Mouse (Mus musculus) adrenal gland, adult (tissue): Measurements from ENCODE around the gene Gm49661.

Experiments
- DNase-seq, 2 experiments: peaks; one replicate each; pipeline ENCODE4 v3.0.0; 2022 to 2023; ENCODE audit warnings: low spot score in 1 of 2; ENCODE audit not compliant: inconsistent age in 2 of 2

Gene Gm49661

DNA sequence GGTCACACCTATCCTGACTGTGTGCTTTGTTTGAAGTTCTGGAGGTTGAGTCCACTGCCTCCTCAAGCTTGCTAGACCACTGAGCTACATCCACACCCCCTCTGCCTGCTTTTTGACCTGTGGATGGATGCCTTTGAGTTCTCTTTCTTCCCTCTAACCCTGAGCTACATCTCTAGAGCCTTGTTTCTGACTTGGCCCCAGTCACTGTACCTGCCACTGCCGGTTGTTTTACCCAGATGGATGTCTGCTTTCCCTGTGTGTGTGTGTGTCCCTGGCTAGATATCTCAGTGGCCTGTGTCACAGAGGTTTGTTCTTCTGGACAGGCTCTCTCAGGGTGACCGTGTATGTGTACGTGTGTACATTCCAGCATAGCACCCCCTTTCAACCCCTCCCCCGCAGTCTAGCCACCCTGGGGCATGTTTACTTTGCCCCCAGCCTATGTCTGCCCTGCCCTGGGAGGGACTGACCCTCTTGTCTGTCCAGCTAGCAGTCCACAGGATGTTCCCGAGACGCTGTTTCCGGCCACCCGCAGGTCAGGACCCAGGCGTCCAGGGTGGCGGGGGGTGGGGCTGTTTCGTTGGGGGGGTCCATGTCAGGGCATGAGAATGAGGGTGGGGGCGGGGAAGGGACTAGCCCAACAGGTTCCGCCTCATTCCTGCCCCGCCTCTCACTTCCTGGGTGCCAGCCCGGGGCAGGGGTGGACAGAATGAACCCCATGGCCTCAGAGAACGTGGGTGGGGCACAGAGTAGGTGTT is 15.2 kb upstream of the Gm49661 start:
- peak; percentile 68 to 83 for DNase-seq

DNA sequence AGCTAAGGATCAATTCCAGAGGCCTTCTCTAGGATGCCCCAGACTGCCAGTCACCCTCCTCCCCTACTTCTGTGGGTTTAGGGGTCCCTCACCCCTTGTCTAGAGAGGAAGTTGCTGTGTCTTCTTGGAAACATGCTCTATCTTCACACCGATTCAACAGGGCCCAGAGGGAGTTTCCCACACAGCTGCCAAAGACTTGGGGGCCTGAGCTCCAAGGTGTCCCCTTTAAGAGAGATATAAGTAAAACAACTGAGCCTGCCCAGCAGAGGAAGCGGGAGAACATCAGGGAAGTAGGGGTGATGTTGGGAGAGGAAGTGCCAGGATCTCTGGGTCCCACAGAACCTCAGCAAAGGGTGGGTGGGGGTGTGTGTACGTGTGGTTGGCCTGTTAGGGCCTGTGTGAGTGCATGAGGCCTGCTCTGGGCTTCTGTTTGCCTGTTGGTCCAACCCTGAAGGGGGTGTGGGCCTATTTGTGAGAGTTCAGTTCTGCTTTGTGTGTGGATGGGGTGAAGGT is 13.3 kb upstream of the Gm49661 start:
- peak in 1 of 2 experiments; percentile 52 for DNase-seq

DNA sequence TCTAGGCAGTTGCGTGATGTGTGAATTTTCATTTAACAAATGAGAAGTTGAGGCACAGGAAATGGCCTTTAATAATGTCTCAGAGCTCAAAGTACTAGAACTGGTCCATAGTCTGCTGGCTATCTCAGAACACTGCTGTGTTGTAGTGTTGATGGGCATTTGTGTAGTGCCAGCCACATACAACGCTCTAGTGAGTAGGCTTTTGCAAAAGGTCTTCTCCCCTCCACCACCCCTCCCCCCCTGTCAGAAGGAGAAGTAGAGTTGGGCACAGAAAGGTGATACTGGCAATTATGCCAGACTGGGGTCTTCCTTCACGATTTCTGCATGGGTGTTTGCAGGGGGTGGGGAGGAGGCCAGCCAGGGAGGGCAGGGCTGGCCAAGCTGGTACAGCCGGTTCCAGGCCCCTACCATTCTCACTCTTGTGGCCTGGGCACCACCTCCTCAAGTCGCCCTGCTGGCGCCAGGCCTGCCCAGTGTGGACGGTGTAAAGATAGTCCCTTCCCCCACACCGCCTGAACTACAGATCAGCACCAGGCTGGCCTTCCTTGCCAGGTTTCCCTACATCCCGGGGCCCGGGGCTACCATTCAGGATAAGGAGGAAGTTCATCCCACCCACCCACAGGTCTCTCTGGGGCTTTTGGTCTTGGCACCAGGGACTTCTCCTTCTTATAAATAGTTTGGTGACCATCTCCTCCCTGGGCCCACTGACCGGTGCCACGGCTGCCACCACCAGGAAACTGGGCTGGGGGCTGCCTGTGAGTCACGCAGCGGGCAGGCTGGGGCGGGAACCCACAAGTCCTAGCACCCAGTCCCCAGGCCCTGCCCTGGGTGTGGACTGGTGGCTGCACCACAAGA is 12.6 kb upstream of the Gm49661 start:
- peak; percentile 37 to 60 for DNase-seq

DNA sequence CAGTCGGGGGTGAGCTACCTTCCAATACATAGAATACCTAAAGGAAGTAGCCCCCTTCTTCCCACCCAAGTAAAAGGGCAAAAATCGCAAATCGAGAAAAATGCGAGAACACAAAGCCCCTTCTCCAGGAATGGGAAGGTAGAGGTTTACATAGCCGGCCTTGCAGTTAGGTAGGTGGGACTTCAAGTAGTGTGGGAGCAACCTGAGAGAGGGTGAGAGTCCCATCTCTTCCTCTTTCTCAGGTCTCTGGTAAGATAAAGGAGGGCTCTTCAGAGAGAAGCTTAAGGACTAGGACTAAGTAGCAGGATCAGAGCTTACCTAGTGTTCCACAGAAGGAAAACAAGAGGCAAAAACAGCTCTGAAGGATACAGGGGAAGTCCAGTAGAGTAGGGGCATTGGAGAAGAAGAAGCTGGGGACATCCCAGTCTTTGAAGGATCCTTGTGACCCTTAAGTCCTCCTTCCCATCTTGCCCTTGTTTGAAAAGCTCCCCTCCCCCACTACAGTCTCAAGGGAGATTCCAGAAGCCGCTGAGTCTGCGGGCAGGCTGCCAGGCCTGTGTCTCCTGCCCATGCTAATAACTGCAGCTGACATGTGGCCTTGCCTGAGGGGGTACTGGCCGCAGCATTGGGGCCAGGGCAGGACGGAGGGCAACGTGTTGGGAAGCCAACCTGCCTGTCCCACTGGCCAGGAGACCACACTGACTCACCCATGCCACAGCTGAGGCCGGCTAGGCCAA is 11.6 kb upstream of the Gm49661 start:
- peak; percentile 89 to 96 for DNase-seq

DNA sequence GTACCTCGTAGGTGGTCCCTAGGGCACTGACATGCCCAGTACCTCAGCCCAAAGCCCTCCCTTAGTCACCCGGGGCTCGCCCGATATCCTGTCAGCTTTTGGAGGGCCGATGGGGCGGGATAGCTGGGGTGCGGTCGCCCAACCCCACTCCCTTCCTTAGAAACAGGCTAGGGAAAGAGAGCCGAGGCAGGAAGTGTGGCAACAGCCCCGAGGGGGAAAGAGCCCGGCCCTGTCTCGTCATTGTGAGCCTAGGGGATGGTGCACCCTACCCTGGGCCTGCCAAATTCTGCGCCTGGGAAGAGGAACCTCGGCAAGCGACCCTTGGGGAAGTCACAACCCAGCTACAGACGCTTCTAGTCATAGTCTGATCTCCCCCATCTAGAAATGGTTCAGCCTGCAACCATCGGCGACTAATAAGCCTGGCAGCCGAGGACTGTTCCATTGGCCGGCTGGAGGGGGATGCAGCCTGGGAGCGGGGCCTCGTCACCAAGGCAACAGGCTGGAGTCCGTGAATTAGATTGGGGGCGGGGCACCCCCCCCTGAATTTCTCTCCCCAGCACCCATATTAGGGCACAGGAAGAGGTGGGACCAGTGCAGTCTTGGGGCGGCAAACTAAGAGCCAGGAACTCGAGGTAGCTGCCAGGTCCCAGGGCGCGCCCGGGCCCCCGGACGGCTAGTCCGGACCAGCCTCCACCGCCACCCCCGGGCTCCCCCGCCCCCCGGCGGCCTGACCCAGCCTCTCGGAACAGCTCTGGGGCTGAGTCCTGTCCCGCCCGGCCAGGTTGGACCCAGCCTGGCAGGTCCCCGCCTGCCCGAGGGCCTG is 10.6 kb upstream of the Gm49661 start:
- peak; percentile 97 to 98 for DNase-seq

DNA sequence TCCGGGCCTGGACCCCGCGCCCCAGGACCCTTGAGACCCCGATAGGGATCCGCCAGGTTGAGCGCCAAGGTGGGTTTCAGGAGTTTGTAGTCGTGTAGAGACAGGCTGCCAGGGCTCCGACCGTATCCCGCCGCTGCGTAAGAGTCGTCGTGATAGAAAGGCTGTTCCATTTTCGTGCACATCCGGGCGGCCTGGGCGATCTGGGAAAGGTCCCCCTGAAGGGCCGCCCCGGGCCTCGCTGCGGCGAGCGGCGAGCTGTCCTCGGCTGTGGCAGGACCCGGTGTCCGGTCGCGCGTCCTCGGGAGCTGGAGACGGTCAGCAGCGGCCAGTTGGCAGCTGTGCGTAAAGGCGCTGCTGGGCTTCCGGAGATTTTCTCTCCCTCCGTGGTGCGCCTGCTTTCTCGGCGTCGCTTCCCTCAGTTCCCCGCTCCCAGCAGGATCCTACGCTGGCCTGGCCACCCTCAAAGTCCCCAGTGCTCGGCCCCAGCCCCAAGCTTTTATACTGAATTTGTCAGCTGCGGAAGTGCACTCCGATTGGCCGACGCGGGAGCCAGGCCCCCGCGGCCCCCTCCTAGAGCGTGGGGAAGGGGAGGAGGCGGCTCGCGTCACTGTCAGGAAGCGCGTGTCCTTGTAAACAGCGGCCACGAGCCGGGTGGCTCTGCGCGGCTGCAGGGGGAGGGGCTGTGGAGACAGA is 9.2 kb upstream of the Gm49661 start, which contains the start of gene Junb:
Gene Junb, minus strand, starts transcription at position 471 of the 693 bp plus-strand sequence.
- DNase-seq: peak; percentile 99 to 100

DNA sequence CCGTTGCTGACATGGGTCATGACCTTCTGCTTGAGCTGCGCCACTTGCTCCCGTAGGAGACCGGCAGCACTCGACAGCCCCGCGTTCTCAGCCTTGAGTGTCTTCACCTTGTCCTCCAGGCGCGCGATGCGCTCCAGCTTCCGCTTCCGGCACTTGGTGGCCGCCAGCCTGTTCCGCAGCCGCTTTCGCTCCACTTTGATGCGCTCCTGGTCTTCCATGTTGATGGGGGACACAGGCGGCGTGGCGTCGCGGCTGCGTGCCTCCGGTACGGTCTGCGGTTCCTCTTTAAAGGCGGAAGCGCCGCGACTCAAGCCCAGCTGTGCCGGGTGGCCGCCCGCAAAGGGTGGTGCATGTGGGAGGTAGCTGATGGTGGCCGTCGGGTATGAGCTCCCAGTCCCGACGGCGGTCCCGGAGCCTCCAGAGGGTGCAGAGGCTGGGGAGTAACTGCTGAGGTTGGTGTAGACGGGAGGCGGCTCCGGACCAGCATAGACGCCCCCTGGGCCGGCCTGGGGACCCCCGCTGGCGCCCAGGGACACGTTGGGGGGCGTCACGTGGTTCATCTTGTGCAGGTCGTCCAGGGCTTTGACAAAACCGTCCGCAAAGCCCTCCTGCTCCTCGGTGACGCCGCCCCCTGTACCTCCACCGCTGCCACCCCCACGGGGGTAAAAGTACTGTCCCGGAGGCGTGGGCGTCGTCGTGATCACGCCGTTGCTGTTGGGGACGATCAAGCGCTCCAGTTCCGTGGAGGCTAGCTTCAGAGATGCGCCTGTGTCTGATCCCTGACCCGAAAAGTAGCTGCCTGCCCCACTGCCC is 8.4 kb upstream of the Gm49661 start:
- peak in 1 of 2 experiments; percentile 83 for DNase-seq

DNA sequence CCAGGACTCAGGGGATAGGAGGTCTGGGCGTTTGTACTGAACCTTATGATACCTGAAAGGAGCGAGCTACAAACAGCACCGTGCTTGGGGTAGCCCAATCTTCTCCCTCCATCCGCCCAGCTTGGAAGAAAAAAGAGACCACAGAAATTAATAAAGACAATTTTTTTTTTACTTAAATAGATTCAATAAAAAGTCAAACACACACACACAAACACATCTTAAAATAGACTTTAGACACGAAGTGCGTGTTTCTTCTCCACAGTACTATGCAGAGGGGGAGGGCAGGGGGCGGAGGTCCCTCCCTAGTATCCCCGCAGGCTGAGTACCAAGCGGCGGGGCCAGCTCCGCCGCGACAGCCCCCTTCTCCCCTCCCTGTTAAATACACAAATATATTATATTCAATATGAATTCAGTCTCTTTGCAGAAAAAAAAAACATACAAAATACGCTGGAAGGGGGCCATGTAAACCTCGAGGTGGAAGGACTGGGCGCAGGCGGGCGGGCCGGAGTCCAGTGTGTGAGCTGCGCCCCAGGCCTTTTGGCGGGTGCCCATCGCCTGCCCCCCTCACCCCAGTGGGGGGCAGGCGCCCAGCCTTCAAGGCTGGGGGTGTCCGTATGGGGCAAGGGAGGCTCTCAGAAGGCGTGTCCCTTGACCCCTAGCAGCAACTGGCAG is 7.7 kb upstream of the Gm49661 start:
- DNase-seq: peak in 1 of 2 experiments; percentile 94

DNA sequence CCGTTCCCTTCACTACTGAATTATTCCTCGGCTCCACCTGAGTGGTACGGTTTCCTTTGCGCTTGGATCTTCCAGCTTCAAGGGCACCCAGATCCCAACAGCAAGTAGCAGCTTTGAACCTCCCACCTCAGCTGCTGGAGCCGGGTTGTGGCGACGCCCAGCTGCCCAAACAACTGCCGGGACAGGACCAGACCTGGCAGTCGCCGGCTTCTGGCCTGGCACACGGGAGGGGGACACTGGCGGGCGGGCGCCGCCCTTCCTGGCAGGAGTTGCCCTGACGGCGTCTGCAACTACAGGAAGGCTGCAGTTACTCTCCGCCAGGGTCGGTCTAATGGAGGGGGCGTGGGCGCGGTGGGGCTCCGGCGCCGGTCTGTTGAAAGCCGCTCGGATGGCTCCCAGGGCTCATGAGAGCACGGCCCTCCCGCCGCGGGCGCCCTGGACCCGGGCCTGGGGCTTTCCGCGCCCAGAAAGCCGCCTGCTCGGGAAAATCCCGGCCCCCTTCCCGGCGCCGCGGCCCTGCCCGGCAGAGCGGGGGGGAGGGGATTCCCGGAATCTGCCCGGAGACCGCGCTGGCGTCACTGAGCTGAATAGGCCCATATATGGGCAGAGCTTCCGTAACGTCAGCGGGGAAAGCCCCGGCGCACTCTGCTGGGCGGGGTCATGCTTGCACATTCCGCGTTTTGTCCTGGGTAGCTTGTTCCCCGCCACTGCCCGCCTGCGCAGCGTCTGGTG is 7.0 kb upstream of the Gm49661 start:
- DNase-seq: peak; percentile 98 to 99

DNA sequence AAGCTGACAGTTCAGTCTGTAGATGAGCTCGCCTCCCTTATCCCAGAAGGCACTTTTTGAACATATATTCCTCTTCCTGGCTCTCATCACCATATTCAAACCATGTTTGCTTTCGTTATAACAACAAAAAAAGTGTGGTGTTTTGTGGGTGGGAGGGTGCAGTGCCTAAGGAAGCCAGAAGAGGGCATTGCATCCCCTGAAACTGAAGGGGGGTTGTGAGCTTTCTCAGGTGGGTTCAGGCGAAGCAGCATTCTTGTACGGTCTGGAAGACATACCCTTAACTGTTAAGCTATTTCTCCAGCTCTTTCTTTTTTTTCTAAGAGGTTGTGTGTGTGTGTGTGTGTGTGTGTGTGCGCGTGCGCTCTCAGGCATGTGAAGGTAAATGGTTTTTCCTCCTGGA is 6.2 kb upstream of the Gm49661 start:
- peak; percentile 81 to 93 for DNase-seq

DNA sequence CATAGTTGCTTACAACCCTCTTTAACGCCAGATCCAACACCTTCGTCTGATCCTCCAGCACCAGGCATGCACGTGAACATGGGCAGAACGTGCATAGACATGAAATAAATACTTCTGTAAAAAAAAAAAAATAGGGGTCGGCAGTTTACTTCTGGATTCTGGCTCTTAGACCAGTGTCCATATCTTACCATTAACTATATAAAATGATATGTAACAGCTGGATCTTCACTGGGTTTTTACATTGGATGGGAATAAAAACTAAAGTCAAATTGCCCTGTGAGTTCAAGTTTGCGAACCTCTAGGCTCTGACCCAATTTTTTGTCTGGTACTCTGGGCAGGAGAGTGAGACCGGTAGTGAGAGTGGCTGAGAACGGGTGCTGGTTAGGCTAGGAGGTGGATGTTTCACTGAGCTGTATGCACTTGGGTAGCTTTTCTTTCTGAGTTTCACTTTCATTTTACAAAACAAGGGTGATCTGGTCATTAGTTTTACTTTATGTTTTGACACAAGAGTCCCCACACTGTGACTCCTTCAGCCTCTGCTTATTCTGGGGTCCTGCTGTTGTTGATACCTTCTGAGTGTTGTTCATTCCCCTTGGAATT is 5.4 kb upstream of the Gm49661 start:
- DNase-seq: peak in 1 of 2 experiments; percentile 57

DNA sequence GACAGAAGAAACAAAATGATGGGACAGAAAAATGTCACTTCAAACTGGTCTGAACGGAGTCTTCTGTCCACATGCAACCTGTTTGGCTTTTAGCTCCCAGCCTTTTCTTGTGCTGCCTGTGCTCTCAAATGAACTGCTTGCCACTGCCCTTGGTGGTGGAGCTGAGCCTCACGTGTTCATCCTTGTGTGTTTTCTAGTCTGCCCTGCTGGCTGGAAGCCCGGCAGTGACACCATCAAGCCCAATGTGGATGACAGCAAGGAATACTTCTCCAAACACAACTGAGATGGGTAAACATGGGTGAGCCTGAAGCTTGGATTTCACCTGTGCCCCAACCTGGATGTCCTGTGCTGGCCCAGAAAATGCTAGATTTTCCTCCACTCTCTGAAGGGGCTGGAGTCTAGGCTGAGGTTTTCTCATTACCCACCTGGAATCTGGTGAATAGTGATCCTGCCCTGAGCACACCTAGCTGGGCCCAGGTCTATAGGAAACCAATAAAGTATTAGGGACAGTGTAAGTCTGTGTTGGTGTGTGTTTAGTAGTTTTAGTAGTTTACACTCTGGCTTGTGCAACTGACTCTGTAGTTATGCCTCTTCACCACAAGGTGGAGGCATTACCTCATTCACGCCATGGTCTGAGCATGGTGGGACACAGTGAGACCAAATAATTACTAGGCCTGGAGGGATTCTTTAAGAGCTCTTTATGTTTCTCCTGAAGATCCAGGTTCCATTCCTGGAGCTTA is 4.7 kb upstream of the Gm49661 start:
- peak; percentile 88 to 94 for DNase-seq

DNA sequence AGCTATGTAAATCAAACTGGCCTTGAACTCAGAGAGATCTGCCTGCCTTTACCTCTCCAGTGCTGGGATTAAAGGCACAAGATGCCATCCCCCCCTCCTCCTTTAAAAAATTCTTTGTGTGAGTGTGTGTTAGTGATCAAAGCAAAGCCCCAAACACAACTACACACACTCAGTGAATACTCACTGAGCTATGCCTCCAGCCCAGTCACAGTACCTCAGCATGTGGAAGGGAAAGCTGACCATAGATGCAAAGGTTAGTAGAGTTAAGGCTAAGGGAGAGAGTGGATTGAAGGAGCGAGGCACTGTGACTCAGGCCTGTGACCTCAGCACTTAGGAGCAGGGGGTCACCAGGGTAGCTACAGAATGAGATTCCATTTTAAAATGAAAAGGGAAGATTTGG is 3.8 kb upstream of the Gm49661 start:
- DNase-seq: peak in 1 of 2 experiments; percentile 60

DNA sequence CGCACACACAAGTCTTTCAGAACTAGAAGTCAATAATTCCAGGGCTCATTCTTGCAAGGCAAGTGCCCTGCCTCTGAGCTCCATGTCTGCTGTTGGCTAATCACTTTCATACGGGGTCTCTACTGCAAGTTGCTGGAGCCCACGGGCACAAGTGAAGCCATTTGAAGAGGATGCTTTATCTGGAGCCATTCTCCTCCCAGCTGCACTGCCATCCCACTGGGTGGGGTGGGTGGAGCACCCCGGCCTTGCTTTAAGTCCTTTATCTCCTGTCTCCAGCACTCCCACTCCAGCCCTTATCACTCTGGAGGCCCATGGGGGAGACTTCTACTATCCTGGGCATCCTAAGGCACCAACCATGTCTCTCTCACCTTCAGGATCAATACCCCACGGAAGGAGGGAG is 1.7 kb upstream of the Gm49661 start:
- peak in 1 of 2 experiments; percentile 42 for DNase-seq

DNA sequence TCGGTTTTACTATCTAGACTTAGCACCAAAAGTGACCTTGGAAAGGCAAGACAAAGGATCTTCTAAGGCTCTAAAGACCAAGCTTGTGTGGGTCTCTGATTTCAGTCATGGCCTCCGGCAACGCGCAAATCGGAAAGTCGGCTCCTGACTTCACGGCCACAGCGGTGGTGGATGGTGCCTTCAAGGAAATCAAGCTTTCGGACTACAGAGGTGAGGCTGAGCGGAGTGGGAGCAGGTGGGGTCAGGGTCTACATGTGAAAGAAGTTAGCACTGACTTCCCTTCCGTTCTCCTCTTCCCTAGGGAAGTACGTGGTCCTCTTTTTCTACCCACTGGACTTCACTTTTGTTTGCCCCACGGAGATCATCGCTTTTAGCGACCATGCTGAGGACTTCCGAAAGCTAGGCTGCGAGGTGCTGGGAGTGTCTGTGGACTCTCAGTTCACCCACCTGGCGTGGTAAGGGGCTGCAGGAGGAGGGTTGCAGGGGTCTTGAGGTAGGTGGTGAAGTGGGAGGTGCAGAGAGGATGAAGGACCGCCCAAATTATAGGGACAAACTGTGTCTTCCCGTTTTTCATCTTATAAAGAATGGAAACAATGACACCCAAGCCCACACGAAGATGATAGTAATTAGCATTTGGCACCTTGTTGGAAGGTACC is 1.0 kb upstream of the Gm49661 start:
- DNase-seq: peak in 1 of 2 experiments; percentile 49

DNA sequence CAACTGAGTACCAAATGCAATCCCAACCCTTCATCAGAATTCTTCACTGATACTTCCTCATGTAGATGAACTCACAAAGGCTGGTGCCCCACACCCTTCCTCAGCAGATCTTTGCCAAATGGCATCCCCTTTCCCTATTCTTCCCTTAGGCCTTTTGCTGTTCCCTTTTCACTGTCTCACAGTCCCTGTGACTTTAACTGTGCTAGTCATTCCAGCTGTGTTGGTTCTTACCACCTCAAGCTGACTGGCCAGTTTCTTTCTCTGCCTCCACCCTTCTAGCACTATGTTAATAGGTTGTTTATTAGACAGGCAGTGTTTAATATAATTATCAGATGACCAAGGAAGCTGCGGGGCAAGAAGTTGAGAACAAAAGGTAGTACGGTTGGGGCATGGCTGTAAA is 583 bp downstream of the Gm49661 start:
- DNase-seq: no peak
